Mouse (Mus musculus): ENCODE results near the gene 4931414P19Rik. TPM values are rescaled to one million over a fixed set of nuclear protein-coding genes. Genes with fewer than 3 reads are reported as not detected.
A peak's percentile ranks its signal among the peaks of the same experiment; 100 is the strongest.

Gene 4931414P19Rik
- polyA plus RNA-seq, 1 experiment = 8.4 TPM

DNA sequence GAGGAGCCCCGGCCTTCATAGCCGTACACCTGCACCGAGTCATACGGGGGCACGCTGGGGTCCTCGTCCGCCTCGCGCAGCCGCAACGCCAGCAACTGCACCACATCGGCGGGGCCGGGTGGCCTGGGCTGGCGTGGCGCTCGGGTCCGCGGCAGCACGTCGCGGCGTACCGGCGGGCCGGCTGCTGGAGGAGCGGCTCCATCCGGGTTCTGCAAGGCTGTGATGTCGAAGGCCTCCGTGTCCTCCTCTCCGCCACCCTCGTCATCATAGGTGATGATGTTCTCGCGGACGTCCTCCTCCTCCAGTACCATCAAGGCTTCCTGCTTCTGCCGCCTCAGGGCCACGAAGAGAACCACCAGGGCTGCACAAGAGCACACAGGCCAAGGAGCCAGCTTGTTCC is 26.5 kb upstream of the 4931414P19Rik start:
- no peak for TF ChIP-seq EP300 (IDR thresholded peaks at IDR 0.05; ENCODE audit: insufficient read depth, low read depth, low read length)
- no peak for TF ChIP-seq POLR2A (IDR thresholded peaks at IDR 0.05; ENCODE audit: insufficient read depth, low read length)
- TF ChIP-seq CTCF (IDR thresholded peaks at IDR 0.05; ENCODE audit: low read depth, low read length) = no peak

DNA sequence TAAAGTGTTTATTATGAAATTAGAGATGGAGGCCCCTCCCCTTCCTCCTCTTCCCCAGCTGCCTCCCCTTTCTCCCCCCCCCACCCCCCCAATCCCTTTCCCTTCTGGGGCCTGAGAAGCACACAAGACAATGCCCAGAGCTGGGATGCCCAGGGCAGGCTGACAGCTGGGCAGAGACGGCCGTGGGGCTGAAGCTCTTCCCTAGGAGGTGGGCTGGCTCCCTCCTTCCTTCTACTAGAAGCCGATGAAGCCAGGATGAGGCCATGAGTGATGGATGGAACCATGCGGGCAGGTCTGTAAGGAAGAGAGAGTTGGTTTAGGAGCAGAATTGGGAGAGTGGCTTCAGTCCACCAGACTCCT is 25.4 kb upstream of the 4931414P19Rik start:
- Histone ChIP-seq H3K36me3 (ENCODE audit: control insufficient read depth, insufficient read depth, low read length, poor library complexity, severe bottlenecking) (no peaks in the 10 kb centered on the region), H3K4me1 (ENCODE audit: control insufficient read depth, insufficient read depth, low read length) (no peaks in the 10 kb centered on the region), H3K9me3 (replicated peaks; ENCODE audit: control insufficient read depth, insufficient read depth, low read length, poor library complexity, severe bottlenecking) (no peaks in the 10 kb centered on the region), H3K27me3 (ENCODE audit: control insufficient read depth, insufficient read depth, low read length, poor library complexity, severe bottlenecking) (no peaks in the 10 kb centered on the region), H3K9ac (ENCODE audit: low read depth, poor library complexity, severe bottlenecking) (no peak overlapping the region), H3K27ac (ENCODE audit: insufficient read depth, low read length) (no peak overlapping the region), H3K4me3 (ENCODE audit: low read depth, low read length) (no peak overlapping the region)
- no peak for TF ChIP-seq EP300 (IDR thresholded peaks at IDR 0.05; ENCODE audit: insufficient read depth, low read depth, low read length)

More for the DNA sequence above, 26.5 kb upstream of the 4931414P19Rik start:
- Histone ChIP-seq H3K27ac (ENCODE audit: insufficient read depth, low read length) (no peak overlapping the region), H3K36me3 (ENCODE audit: control insufficient read depth, insufficient read depth, low read length, poor library complexity, severe bottlenecking) (no peaks in the 10 kb centered on the region), H3K9ac (ENCODE audit: low read depth, poor library complexity, severe bottlenecking) (peak overlapping the region; percentile 73), H3K4me3 (ENCODE audit: low read depth, low read length) (peak overlapping the region; percentile 54), H3K4me1 (ENCODE audit: control insufficient read depth, insufficient read depth, low read length) (no peaks in the 10 kb centered on the region), H3K9me3 (replicated peaks; ENCODE audit: control insufficient read depth, insufficient read depth, low read length, poor library complexity, severe bottlenecking) (no peaks in the 10 kb centered on the region), H3K27me3 (ENCODE audit: control insufficient read depth, insufficient read depth, low read length, poor library complexity, severe bottlenecking) (no peaks in the 10 kb centered on the region)

DNA sequence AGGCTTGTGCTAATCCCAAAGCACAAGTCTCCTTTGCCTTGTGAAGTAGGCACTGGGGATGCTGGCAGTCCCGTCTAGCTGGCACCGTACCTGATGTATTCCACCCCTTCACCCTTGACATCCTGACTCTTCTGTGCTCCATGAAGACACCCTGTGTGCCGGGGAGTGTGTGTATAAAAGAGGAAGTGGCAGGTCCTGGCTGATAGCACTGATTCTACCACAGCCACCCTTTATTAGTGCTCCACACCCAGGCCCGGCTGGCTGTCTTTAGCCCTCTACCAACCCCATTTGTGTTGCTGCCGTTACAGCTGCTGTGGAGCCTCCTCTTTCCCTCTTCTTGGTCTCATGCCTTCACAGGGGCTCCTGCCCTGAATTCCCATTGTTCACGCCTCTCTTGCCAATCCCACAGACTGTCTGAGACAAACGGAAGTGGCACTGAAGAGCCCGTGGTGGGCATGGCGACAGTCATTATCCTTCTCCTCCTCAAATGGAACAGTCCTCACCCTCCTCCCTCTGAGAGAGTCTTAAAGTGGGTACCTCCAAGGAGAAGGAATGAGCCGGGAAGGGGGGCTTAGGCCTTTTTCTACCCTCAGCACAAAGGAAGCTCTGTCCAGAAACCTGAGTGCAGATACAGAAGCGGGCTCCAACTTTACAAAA is 24.9 kb upstream of the 4931414P19Rik start:
- Histone ChIP-seq H3K4me3 (ENCODE audit: low read depth, low read length) (no peak overlapping the region), H3K4me1 (ENCODE audit: control insufficient read depth, insufficient read depth, low read length) (no peaks in the 10 kb centered on the region), H3K27ac (ENCODE audit: insufficient read depth, low read length) (no peak overlapping the region), H3K36me3 (ENCODE audit: control insufficient read depth, insufficient read depth, low read length, poor library complexity, severe bottlenecking) (no peaks in the 10 kb centered on the region), H3K9ac (ENCODE audit: low read depth, poor library complexity, severe bottlenecking) (no peak overlapping the region), H3K9me3 (replicated peaks; ENCODE audit: control insufficient read depth, insufficient read depth, low read length, poor library complexity, severe bottlenecking) (no peaks in the 10 kb centered on the region), H3K27me3 (ENCODE audit: control insufficient read depth, insufficient read depth, low read length, poor library complexity, severe bottlenecking) (no peaks in the 10 kb centered on the region)
- no peak for TF ChIP-seq POLR2A (IDR thresholded peaks at IDR 0.05; ENCODE audit: insufficient read depth, low read length)
- TF ChIP-seq EP300 (IDR thresholded peaks at IDR 0.05; ENCODE audit: insufficient read depth, low read depth, low read length) = no peak
- no peak for TF ChIP-seq CTCF (IDR thresholded peaks at IDR 0.05; ENCODE audit: low read depth, low read length)

DNA sequence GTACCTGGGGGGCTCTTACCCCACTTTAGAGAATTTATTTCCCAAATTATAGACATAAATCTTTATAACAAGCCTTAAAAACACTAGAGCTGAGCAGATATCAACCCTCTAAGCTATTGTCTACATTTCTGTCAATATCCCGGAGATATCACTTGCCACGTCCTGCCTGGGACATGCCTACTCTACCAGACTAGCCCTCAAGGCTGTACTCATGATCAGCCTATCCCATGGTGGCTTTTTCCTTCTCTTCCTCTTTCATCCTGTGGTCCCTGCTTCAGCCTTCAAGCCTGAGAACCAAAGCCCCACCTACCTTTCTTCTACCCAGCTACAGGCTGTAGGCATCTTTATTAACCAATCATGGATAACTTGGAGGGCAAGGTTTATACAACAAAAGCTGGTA is 24.0 kb upstream of the 4931414P19Rik start:
- no peaks in the 10 kb centered on the region for H3K27me3 ChIP-seq (ENCODE audit: control insufficient read depth, insufficient read depth, low read length, poor library complexity, severe bottlenecking)
- H3K4me3 ChIP-seq (ENCODE audit: low read depth, low read length) = no peak overlapping the region
- TF ChIP-seq POLR2A (IDR thresholded peaks at IDR 0.05; ENCODE audit: insufficient read depth, low read length) (no peak), CTCF (IDR thresholded peaks at IDR 0.05; ENCODE audit: low read depth, low read length) (no peak), EP300 (IDR thresholded peaks at IDR 0.05; ENCODE audit: insufficient read depth, low read depth, low read length) (no peak)
- H3K9me3 ChIP-seq (replicated peaks; ENCODE audit: control insufficient read depth, insufficient read depth, low read length, poor library complexity, severe bottlenecking) = no peaks in the 10 kb centered on the region
- no peaks in the 10 kb centered on the region for H3K36me3 ChIP-seq (ENCODE audit: control insufficient read depth, insufficient read depth, low read length, poor library complexity, severe bottlenecking)
- H3K9ac ChIP-seq (ENCODE audit: low read depth, poor library complexity, severe bottlenecking) = no peak overlapping the region
- H3K27ac ChIP-seq (ENCODE audit: insufficient read depth, low read length) = no peak overlapping the region
- H3K4me1 ChIP-seq (ENCODE audit: control insufficient read depth, insufficient read depth, low read length) = peaks cover 3% of the 10 kb centered on the region

DNA sequence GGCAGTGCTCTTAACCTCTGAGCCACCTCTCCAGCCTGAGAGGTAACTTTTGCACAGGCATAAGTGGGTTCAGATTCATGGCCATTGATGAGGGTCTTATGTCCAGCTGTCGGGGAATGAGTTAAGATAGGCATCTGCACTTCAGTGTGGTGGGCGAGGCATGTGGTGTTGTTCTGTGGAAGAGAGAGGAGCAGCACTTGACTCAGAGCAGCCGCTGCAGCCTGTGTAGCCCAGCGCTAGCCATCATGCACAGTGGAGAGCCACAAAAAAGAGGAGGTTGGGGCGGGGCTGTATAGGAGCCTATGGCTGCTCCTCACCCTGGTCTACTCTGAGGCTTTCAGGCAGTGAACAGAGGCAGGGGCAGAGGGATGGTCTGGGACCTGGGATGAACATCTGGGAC is 22.3 kb upstream of the 4931414P19Rik start:
- no peak overlapping the region for H3K27ac ChIP-seq (ENCODE audit: insufficient read depth, low read length)
- peaks cover 3% of the 10 kb centered on the region for H3K4me1 ChIP-seq (ENCODE audit: control insufficient read depth, insufficient read depth, low read length)
- no peak overlapping the region for H3K9ac ChIP-seq (ENCODE audit: low read depth, poor library complexity, severe bottlenecking)
- no peaks in the 10 kb centered on the region for H3K9me3 ChIP-seq (replicated peaks; ENCODE audit: control insufficient read depth, insufficient read depth, low read length, poor library complexity, severe bottlenecking)
- H3K27me3 ChIP-seq (ENCODE audit: control insufficient read depth, insufficient read depth, low read length, poor library complexity, severe bottlenecking) = no peaks in the 10 kb centered on the region
- no peaks in the 10 kb centered on the region for H3K36me3 ChIP-seq (ENCODE audit: control insufficient read depth, insufficient read depth, low read length, poor library complexity, severe bottlenecking)
- no peak for TF ChIP-seq EP300 (IDR thresholded peaks at IDR 0.05; ENCODE audit: insufficient read depth, low read depth, low read length)
- no peak for TF ChIP-seq POLR2A (IDR thresholded peaks at IDR 0.05; ENCODE audit: insufficient read depth, low read length)
- no peak for TF ChIP-seq CTCF (IDR thresholded peaks at IDR 0.05; ENCODE audit: low read depth, low read length)
- no peak overlapping the region for H3K4me3 ChIP-seq (ENCODE audit: low read depth, low read length)

DNA sequence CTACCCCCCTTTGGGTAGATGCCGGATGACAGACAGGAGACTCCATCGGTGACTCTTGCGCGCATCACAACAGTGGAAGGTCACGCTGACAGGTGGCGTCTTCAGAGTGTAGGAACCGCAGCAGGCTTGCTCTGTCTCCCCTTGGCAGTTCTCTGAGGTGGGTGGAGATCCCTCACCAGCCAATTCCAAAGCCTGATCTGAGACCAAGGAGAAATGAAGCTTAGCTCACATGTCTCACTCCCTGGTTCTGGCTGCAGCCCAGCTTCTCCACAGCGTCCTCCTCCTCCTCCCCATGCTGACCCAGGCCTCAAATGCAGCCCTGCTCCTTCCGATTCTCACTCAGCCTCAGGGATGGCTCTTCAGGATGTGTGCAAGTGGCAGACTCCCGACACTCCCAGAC is 19.2 kb upstream of the 4931414P19Rik start:
- Histone ChIP-seq H3K9me3 (replicated peaks; ENCODE audit: control insufficient read depth, insufficient read depth, low read length, poor library complexity, severe bottlenecking) (no peaks in the 10 kb centered on the region), H3K27ac (ENCODE audit: insufficient read depth, low read length) (no peak overlapping the region), H3K4me1 (ENCODE audit: control insufficient read depth, insufficient read depth, low read length) (peaks cover 3% of the 10 kb centered on the region), H3K4me3 (ENCODE audit: low read depth, low read length) (no peak overlapping the region), H3K9ac (ENCODE audit: low read depth, poor library complexity, severe bottlenecking) (no peak overlapping the region), H3K27me3 (ENCODE audit: control insufficient read depth, insufficient read depth, low read length, poor library complexity, severe bottlenecking) (no peaks in the 10 kb centered on the region), H3K36me3 (ENCODE audit: control insufficient read depth, insufficient read depth, low read length, poor library complexity, severe bottlenecking) (no peaks in the 10 kb centered on the region)
- no peak for TF ChIP-seq POLR2A (IDR thresholded peaks at IDR 0.05; ENCODE audit: insufficient read depth, low read length)
- TF ChIP-seq EP300 (IDR thresholded peaks at IDR 0.05; ENCODE audit: insufficient read depth, low read depth, low read length) = no peak
- no peak for TF ChIP-seq CTCF (IDR thresholded peaks at IDR 0.05; ENCODE audit: low read depth, low read length)
